Mouse (Mus musculus): ENCODE data around the gene Senp8.

Gene Senp8

GRCm38 (mm10) chr9:59716275-59716898 lies 34.1 kb downstream of the Senp8 start:
- DNase-seq (ENCODE audit: extremely low read depth, low read depth, low spot score): no peak

GRCm38 (mm10) chr9:59709225-59709624 lies 41.3 kb downstream of the Senp8 start:
- DNase-seq (ENCODE audit: extremely low read depth, low read depth, low spot score): no peak

GRCm38 (mm10) chr9:59706850-59707825 lies 43.4 kb downstream of the Senp8 start:
- DNase-seq (ENCODE audit: extremely low read depth, low read depth, low spot score): no peak

GRCm38 (mm10) chr9:59703099-59703498 lies 47.4 kb downstream of the Senp8 start:
- no peak for DNase-seq (ENCODE audit: extremely low read depth, low read depth, low spot score)

- DNase-seq (ENCODE audit: extremely low read depth, low read depth, low spot score): no peak
Observed at GRCm38 (mm10) chr9:59701094-59701493, 49.4 kb downstream of the Senp8 start.

- no peak for DNase-seq (ENCODE audit: extremely low read depth, low read depth, low spot score)
Observed at GRCm38 (mm10) chr9:59696381-59696780, 54.1 kb downstream of the Senp8 start.

GRCm38 (mm10) chr9:59695451-59695813 lies 55.1 kb downstream of the Senp8 start:
- DNase-seq (ENCODE audit: extremely low read depth, low read depth, low spot score): no peak

GRCm38 (mm10) chr9:59694571-59695450 lies 55.7 kb downstream of the Senp8 start:
- no peak for DNase-seq (ENCODE audit: extremely low read depth, low read depth, low spot score)

- DNase-seq (ENCODE audit: extremely low read depth, low read depth, low spot score): no peak
Observed at GRCm38 (mm10) chr9:59692145-59692544, 58.4 kb downstream of the Senp8 start.

GRCm38 (mm10) chr9:59691635-59692094 lies 58.8 kb downstream of the Senp8 start:
- no peak for DNase-seq (ENCODE audit: extremely low read depth, low read depth, low spot score)

- DNase-seq (ENCODE audit: extremely low read depth, low read depth, low spot score): peak; percentile 51
Observed at GRCm38 (mm10) chr9:59687416-59688046, 63.0 kb downstream of the Senp8 start.

Data from fat pad, adult 2 months (tissue).